Mouse (Mus musculus): ENCODE results near the gene Tmem163. TPM values are rescaled to one million over a fixed set of nuclear protein-coding genes. Genes with fewer than 3 reads are reported as not detected.

The Tmem163 gene
- total RNA-seq, 1 experiment from 2014 or later = 0.82 TPM

DNA sequence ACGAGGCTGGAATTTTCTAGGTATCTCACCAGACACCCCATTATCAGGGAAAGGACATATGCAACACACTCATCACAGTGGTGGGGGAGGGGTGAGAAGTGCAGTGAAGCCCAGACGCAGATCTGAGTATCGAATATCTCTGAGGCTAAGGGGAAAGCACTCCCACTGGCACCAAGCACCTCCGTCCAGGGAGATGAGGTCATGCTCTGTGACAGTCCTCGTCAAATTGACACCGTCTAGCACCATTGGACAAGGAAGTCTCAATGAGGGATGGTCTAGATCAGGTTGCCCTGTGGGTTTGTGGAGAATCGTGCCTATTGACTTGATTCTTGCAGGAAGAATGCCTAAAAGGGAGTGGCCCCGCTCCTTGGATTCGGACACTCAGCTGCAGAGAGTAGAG, 180.6 kb downstream of the Tmem163 start:
- DNase-seq = no peak

DNA sequence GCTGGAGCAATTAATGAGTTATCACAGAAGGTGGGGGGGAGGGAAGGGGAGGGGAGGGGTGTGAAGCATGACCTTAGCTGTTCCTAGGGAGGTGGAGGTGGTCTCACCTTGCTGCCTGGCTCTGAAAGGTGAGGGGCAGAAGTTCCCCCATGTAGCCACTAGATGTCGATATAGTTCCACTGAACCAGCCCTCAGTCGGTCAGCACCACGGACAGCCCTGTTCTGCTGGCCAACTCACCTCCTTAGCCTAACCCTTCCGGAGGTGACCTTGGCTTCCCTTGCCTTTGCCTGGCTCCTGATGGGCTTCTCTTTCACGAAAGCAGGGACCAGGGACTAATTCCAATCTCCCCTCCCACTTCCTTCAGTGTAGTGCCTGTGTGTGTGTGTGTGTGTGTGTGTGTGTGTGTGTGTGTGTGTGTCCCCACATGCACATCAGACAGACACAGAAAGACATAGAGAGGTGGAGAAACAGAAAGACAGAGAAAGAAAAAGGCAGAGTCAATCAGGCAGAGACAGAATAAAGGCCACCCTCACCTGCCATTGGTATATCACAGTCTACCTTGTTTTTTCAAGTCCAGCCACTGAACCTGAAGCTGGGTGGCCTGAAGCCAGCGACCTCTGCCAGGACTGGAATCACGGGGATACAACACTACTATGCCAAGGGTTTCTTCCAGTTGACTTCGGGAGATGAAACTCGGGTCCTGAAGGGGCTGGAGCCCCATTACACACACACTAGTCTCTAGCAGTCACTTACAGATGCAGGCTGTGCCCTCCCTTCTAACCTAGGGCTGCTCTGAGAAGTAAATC, 182.4 kb downstream of the Tmem163 start:
- peak; percentile 83 for DNase-seq

DNA sequence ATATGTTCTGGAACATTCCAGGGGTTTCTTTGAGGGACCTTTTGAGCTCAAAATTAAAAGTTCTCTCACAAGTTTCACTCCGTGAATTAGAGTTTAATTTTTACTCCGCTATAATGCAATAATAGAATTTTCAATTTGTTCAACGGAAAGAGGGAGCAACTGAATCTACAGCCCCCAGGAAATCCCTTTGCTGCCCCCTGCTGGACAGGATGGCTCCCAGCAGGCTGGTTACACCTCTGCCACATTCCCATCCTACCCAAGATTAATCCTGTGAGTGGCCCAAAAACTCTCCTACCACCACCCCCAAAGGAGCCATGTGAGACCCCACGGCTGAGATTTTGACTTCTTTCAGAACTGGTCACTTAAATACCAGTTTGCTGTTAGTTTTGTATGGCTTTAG, 192.2 kb downstream of the Tmem163 start:
- peak; percentile 75 for DNase-seq

DNA sequence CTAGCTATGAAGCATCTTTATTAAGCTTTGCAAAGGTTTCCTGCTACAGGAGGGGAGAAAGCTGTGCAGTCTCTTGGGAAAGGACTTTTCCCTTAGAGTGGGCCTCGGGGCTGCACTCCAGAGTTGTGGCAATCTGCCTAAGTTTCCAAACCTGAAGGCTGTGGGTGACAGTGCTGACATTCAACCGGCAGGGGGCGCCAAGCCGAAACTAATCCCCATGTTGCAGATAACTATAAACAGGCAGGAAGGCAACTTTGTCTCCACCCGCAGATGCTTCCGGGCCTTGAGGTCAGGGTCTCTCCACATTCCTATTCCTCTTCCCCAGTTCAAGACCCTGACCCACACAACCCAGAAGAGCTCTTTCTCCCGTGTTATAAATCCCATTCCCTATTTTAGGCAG, 194.5 kb downstream of the Tmem163 start:
- DNase-seq = peak; percentile 72

DNA sequence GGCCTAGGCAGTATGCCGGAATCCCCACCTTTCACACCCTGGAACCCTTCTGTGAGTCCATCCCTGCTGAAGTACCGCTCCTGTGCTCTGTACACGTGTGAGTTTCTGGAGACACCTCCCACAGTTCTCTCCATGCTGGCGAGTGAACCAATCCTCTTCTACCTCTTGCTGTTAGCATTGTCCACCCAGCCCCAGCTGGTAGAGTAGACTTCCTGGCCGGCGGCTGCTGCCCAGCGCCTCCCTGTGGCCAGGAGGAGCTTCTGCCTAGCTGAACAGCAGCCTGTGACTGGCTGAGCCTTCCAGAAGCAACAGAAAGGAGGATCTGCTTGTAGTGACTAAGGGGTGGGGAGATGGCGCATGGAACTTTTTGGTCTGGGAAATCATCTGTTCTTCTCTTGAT, 195.2 kb downstream of the Tmem163 start:
- peak; percentile 53 for DNase-seq

DNA sequence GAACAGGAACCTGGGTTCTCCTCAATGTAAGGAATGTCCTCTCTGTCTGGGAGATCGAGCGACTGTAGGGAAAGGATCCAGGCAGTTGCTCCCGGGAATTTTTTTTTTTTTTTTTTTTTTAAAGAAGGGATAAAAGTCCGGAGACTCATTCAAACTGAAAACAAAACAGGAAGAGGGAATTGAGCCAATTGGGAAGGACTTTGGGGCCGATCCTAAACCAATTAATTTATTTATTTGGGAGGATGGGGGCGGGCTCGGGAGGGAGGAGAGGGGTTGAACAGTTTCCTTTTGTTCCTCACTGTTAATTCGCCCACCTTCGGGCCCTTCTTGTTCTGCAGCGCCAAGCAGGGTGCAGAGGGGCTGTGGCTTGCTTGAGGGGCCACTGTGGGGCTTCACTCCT, 196.4 kb downstream of the Tmem163 start:
- no peak for DNase-seq

DNA sequence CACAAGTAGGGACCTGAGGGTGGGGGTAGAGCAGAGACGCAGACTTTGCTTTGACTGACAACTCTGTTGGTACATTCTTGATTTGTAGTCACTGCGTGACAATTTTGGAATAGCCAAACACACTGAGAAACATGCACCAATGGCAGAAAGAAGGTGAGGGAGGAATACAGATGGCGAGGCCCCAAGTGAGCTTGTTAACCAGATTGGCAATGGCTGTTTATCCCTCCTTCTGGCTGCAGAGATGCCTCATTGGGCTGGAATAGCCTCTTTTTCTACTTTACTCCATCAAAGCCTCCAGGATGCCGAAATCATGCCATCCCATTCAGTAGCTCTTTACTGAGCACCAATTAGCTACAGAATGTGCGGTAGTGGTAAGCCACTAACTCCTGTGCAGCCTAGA, 203.6 kb downstream of the Tmem163 start:
- no peak for DNase-seq

DNA sequence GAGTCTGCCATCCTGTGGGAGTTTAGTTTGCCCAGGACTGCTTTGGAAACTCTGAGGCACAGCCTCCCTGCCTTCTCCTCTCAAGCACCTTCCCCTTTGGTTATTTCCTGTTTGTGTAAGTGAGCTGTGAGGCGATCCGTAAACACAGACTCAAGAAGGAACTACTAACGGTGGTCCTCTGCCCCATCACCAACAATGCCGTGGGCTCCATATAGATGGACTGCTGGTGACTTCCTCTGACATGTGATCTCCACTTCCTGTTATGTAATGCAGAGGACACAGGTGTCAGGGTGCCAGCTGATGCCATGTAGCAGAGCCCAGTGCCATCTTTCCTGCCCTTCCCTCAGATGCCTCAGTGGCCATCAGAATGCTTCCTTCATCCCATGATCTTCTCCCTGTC, 209.2 kb downstream of the Tmem163 start:
- DNase-seq = no peak

DNA sequence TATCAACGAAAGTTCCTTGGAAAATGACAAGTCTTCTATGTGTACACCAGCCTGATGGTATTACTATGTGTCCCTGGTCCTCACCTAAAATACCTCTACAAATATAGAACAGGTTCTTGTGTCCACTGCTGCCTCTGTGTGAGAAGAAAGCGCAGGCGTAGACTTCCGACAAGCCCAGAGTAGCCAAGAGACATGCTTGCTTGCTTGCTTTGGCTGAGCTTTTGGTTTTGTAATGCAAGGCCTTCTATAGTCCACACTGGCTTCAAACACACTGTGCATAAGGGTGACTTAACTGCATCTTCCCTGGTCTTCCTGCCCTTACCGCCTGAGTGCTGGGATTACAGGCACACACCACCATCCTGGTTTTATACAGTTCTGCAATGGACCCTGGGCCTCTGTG, 212.1 kb downstream of the Tmem163 start:
- DNase-seq = no peak

DNA sequence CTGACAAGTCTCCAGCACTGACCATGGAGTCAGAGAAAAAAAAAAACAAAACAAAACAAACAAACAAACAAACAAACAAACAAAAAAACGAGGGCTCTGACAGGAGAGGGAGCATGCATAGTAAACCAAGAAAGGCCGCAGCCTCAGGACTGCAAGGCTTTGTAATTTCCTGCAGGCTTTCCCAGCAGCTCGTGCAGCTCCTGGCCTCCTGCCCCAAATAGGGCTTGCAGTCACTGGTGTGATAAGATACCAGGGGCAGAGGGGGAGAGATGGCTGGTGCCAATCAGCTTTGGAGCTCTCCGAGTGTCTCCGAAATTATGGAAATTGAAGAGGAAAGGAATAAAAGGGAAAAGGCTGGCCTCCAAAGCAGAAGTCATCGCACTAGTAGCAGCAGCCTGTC, 214.1 kb downstream of the Tmem163 start:
- DNase-seq = no peak

DNA sequence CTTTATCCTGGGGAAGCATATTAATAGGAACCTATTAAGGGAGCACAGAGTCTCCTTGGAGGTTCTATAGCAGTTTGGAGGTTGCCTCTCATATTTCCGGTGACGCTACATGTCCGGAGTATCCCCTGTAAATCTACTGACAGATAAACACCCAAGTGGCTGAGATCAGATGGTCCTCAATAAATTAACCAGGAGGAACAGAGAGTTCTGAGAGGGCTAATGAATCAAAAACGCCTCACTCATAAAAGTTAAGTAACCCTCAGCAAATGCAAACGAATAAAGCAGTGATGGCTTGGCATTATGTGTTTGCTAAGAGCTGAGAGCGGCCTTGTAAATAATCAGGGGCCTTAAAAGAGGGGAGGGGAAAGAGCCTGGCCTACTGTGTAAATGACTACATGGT, 215.3 kb downstream of the Tmem163 start:
- DNase-seq = no peak

DNA sequence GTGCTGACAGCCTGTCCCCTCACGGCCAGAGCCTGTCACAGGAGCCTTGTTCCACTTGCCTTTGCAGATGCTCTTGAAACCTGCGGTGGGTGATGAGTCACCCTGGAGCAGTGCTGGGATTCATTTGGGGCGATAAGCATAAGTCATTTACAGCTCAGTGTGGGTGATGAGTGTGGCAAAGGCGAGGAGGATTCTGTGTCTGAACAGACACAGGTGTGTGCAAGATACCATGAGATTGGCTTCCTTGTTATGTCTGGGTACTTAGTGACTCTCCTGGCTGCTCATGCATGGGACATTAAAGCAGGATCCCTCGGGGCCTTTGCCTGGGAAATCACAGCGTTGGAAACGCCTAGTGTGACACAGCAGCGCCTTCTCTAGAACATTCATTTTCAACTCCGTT, 218.3 kb downstream of the Tmem163 start:
- no peak for DNase-seq

DNA sequence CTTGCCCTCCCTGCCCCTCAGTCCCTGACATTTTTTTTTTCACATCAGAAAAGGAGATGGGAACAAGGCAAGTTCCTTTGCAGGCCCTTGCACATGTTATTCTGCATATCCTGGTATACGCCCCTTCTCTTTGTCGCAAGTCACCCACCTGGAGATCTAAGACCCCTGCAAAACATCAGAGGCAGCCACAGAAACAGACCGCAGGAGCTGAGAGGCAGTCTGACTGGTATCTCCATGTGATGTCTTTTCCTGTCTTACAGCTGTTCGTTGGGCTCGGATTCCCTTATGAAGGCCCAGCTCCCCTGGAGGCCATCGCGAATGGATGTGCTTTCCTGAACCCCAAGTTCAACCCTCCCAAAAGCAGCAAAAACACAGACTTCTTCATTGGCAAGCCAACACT, 219.8 kb downstream of the Tmem163 start:
- no peak for DNase-seq

DNA sequence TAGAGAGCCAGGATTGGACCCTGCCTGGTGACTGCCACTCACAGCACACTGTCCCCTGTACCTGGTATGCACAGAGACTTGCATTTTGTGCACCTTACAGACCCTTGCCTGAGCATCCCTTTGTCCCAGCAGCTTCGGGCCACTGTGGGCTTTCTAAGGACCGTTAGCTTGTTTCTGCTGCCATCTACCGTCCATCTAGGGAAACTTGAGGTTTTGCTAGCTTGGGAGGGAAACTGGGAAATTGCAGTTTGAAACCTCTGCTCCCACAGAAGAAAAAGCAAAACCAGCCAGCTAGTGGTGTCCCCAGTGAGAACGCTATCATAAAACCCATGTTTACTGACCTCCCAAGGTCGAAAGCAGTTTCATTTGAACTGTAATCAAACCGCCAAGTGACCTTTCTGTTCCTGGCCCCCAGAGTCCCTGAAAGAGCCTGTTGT, 220.3 kb downstream of the Tmem163 start:
- DNase-seq = peak; percentile 69

DNA sequence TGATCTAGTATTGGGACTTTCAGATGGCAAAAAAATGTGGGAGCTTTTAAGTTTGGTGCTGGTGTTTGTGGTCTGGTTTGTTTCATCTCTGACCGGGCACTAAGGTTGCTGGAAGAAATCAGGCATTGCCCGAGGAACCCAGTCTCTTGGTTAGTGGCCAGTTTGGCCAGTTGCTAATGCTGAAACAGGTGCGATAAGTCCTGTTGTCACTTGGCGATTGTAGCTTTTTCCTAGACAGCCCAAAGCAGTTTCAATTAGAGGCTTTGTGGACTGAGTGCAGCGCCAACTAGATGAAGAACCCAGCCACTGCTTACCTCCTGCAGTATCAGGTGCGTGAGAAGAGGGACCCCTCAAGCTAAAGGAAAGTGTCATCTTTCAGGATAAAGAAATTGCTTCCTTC, 226.0 kb downstream of the Tmem163 start:
- DNase-seq = no peak

DNA sequence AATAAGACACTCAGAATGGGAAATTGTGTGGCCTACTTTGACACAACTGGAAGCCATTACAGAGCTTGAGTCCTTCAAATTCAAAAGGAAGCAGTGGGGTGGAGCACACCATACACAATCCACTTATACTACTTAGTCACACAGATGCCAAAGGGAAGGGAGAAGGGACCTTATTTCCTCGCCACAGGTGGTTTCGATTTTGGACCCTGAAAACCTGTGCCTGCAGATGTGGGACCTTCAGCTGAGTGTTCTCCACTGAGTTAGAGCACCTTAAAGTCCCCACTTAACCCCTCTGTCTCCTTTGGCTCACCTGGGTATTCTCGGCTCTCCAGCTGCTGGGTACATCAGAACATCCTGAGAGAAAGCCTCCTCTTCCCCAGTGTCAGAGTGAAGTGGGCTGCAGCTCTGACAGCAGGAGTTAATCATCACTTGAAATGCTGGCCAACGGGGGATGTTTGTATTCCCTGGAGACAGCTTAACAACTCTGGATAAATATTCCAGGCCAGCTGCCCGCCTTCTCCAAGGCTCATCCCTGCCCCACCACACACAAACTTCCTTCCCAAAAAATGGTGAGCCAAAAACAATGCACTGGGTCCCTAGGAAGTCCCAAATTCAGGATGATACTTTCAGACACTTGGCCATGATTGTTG, 234.4 kb downstream of the Tmem163 start:
- no peak for DNase-seq

DNA sequence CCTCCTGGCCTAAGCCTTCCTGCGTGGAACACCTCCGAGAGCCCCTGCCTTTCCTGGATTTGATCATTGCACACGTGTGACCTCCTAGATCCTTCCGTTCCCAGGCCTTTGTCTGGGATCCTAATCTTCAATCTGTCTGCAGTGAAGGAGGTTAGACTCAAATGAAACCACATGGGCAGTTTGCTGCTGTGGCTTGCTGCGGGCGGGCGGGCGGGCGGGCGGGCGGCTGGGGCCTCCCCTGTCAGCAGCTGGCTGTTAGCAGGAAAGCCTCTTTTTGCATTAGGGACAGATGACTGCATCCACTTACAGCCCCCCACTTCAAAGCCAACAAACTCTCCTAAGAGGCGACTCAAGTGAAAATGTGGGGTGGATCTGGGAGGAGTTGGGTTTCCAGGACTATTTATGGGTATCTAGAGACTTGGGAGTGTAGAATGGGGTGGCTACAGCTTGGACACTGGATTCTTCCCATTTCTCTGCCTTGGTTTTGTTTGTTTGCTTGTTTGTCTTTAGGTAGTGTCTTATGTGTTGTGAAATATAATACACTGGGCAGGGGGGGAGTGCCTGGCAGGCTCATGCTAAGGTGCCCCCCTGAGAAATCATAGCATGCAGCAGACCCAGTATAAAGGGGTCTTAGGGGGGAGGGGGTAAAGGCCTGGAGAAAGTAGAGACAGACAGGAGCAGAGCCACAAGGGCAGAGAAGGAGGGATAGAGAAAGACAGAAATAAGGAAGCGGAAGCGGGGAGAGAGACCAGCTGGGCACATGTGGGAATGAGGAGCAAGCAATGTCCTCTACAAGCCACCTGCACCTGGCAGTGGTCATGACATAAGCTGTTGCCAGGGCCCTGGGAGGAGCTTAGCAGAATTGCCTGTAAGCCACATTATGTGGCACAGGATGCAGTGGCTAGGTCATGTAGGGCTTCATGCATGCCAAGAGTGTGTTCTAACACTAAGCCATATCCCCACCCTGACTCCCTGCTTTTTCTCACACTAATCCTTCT, 236.2 kb downstream of the Tmem163 start:
- DNase-seq = no peak

DNA sequence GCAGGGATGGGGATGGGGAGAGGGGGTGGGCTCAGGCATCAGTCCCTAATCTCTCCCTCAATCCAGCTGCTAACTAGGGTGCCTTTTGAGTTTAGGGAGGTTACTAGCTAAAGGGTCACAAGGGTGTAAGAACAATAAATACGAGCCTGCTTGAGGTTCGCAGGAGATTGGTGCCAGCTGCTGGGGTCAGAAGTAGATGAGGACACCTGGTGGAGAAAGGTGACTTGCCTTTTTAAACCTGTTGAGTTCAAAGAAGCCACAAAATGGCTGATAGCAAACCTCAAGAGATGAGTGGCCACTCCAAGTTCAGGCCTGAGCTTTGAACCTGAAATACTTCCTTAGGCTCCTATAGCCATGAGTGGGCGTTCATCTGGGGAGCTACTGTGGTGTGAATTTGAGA, 237.6 kb downstream of the Tmem163 start:
- DNase-seq = no peak

DNA sequence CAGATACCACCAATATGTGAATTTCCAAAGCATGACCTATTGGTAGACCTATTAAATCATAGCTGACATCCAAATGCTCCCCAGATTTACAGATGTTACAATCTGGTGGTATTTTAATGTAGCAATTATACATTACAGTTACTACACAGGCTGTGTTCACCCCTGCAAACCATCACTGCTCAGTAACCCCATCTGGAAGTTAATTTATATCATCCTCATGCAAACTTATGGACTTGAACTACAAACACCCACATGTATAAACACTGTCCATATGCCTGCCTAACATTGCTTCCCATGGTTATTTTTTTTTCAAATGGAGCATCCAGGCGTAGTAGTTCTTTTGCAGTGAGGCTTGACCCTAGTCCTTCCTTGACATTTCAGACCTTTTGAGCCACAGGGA, 238.3 kb downstream of the Tmem163 start:
- DNase-seq = no peak

DNA sequence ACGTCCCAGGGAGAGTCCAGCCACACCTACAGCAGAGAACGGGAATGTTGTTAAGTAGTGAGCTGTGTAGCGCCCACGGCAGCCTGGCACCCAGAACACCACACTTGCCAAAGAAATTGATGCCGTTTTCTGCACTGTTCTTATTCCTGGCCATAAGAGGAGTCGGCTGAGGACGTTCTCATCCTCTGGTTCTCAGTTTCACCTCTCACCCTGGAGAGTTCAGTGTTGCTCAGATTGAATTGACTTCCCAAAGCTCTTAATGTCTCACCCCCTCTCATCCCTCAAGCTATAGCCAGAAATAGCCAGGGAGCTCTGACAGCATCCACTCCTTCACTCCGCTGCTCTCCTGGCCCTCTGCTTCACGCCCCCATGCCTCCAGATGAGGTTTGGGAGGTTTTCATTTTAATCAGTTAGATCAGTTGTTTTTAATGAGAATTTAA, 239.9 kb downstream of the Tmem163 start:
- DNase-seq = no peak

DNA sequence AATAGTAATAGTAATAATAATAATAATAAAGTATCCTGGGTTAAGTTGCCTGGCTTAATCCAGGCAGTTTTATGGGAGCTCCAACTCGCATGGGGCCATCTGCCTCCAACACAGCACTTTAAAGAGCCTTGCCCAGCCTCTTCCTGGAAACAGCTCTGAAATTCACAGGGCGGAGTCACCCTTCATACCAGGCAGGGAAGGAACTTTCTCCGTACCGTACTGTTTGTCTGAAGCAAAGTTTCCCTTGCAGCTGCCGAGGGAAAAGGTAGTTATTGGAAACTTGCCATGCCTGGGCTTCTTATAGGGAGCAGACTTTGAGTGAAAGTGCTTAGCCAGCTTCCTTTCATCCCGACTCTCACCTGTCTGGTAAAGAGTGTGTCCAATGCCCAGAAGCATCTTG, 242.3 kb downstream of the Tmem163 start:
- DNase-seq = no peak

Measured in adrenal gland, postnatal 14 days (tissue).